Mouse (Mus musculus): ENCODE measurements around the gene Dscaml1. TPM values are rescaled to one million over a fixed set of nuclear protein-coding genes. Genes with fewer than 3 reads are reported as not detected.

The Dscaml1 gene
- polyA plus RNA-seq, 1 experiment from 2014 or later = 0.55 TPM

DNA sequence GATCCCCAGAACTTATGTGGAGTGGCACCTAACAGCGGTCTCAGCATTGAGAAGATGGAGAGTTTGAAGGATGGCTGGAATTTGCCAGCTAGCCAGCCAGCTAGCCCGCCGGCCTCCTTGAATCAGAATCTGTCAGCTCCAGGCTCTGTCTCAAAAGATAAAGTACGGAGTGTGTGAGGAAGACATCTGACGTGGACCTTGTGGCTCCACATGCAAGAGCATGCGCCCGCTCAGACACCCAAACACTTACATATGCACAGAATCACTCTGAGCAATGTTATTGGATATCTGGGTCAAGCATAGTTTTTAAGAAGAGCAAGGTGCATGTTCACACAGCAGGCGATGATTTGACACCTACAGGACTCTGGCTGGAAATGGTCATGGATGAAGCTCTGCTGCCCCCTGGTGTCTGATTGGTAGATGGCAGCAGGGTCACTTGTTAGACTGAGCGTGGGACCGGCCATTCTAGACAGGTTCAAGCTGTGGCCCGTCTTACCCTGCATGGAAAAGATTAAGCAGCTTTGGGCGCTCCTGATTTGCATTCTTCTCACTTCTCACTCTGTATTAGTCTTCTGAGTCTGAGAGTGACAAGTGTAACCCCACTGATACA lies 37.9 kb upstream of the Dscaml1 start:
- H3K9ac ChIP-seq (ENCODE audit: low read length) = no peak overlapping the region
- H3K36me3 ChIP-seq (ENCODE audit: control insufficient read depth, insufficient read depth, low read length) = 0 out of 2 replicates have a peak, but pooled peaks cover 7% of the 10 kb centered on the region
- no peak overlapping the region for H3K27ac ChIP-seq (replicated peaks in 1 of 2; ENCODE audit: control insufficient read depth in 1 of 2, insufficient read depth in 1 of 2, low read depth in 2 of 2, low read length in 2 of 2)
- no peak overlapping the region for H3K4me2 ChIP-seq (ENCODE audit: low read length)
- peak; percentile 47; the same call in 1 of the 2 replicates for ATAC-seq (ENCODE audit: insufficient number of reproducible peaks, insufficient read depth, low FRiP score, low read depth)
- H3K4me3 ChIP-seq (ENCODE audit: control insufficient read depth in 1 of 2, insufficient read depth in 1 of 2, low read depth in 1 of 2, low read length in 2 of 2) = no peak overlapping the region
- no peaks in the 10 kb centered on the region for H3K9me3 ChIP-seq (ENCODE audit: control insufficient read depth, low read length)
- 25% methylated on average over 12 of the region's 12 CpGs for WGBS
- H3K4me1 ChIP-seq (ENCODE audit: control insufficient read depth in 2 of 2, insufficient read depth in 2 of 2, low read length in 2 of 2) = no peaks in the 10 kb centered on the region
- H3K27me3 ChIP-seq (ENCODE audit: control insufficient read depth, insufficient read depth, low read length) = no peaks in the 10 kb centered on the region

DNA sequence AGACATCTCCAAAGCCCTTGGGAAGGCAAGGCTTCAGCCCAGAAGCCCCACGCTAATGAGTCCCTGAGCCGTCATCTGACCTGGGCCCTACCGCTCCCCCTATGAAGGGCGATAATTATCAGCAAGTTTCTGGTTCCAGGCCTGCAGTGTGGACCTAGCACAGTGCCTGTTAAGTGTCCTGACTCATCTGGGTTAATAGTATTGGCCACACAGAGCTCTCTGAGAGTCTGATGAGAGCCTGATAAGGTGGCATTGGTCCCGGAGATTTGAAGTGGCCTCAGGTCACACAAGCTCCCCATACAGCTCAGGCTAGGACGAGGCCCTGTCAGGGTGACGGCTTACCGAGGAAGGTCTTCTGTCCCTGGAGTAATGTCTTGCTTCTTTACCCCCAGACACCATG lies 36.8 kb upstream of the Dscaml1 start:
- 0 out of 2 replicates have a peak, but pooled peaks cover 7% of the 10 kb centered on the region for H3K36me3 ChIP-seq (ENCODE audit: control insufficient read depth, insufficient read depth, low read length)
- no peak for ATAC-seq (ENCODE audit: insufficient number of reproducible peaks, insufficient read depth, low FRiP score, low read depth)
- no peak overlapping the region for H3K9ac ChIP-seq (ENCODE audit: low read length)
- H3K4me2 ChIP-seq (ENCODE audit: low read length) = no peak overlapping the region
- no peaks in the 10 kb centered on the region for H3K9me3 ChIP-seq (ENCODE audit: control insufficient read depth, low read length)
- H3K4me3 ChIP-seq (ENCODE audit: control insufficient read depth in 1 of 2, insufficient read depth in 1 of 2, low read depth in 1 of 2, low read length in 2 of 2) = no peak overlapping the region
- no peak overlapping the region for H3K27ac ChIP-seq (replicated peaks in 1 of 2; ENCODE audit: control insufficient read depth in 1 of 2, insufficient read depth in 1 of 2, low read depth in 2 of 2, low read length in 2 of 2)
- H3K4me1 ChIP-seq (ENCODE audit: control insufficient read depth in 2 of 2, insufficient read depth in 2 of 2, low read length in 2 of 2) = no peaks in the 10 kb centered on the region
- no peaks in the 10 kb centered on the region for H3K27me3 ChIP-seq (ENCODE audit: control insufficient read depth, insufficient read depth, low read length)
- 65% methylated on average over 8 of the region's 8 CpGs for WGBS

DNA sequence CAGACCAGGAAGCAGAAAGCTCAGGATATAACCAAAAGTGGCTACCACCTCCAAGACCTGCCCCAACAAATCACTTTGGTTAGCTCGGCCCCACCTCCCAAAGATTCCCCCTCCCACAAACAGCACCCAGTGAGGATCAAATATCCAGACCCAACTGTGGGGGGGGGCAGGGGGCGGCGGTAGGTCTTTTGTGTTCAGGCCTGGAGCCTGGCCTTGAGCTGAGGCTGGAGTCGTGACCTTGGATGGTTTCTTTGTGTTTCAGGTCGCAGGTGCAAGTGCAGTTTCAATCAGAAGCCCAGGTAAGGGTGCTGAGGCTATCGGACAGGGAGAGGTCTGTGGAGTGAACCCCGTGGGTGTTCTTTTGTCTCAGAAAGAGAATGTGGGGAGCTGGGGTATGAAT lies 35.1 kb upstream of the Dscaml1 start:
- Histone ChIP-seq H3K27ac (replicated peaks in 1 of 2; ENCODE audit: control insufficient read depth in 1 of 2, insufficient read depth in 1 of 2, low read depth in 2 of 2, low read length in 2 of 2) (no peak overlapping the region), H3K9ac (ENCODE audit: low read length) (no peak overlapping the region), H3K4me1 (ENCODE audit: control insufficient read depth in 2 of 2, insufficient read depth in 2 of 2, low read length in 2 of 2) (no peaks in the 10 kb centered on the region), H3K4me2 (ENCODE audit: low read length) (no peak overlapping the region), H3K36me3 (ENCODE audit: control insufficient read depth, insufficient read depth, low read length) (0 out of 2 replicates have a peak, but pooled peaks cover 7% of the 10 kb centered on the region), H3K9me3 (ENCODE audit: control insufficient read depth, low read length) (no peaks in the 10 kb centered on the region), H3K27me3 (ENCODE audit: control insufficient read depth, insufficient read depth, low read length) (no peaks in the 10 kb centered on the region), H3K4me3 (ENCODE audit: control insufficient read depth in 1 of 2, insufficient read depth in 1 of 2, low read depth in 1 of 2, low read length in 2 of 2) (no peak overlapping the region)
- 68% methylated on average over 7 of the region's 7 CpGs for WGBS
- ATAC-seq (ENCODE audit: insufficient number of reproducible peaks, insufficient read depth, low FRiP score, low read depth) = no peak

DNA sequence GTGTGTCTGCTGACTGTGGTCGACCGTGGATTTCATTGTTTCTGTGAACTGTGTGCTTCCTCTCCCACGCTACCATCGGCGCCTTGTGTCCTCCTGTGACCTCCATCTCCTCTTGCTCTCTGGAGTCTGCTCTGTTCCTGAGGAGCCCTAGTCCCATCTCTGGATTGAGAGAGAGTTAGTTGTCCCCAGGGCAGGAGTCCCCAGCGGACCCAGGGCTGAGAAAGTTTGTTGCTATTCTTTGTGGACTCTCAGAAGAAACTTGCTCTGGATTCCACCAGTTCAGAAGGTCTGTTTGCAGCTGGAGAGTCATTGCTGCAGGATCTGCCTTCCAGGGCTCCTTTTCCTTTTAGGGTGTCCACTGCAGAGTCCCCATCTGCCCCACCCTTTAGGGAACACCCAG lies 31.2 kb upstream of the Dscaml1 start:
- no peaks in the 10 kb centered on the region for H3K4me1 ChIP-seq (ENCODE audit: control insufficient read depth in 2 of 2, insufficient read depth in 2 of 2, low read length in 2 of 2)
- ATAC-seq (ENCODE audit: insufficient number of reproducible peaks, insufficient read depth, low FRiP score, low read depth) = no peak
- no peak overlapping the region for H3K27ac ChIP-seq (replicated peaks in 1 of 2; ENCODE audit: control insufficient read depth in 1 of 2, insufficient read depth in 1 of 2, low read depth in 2 of 2, low read length in 2 of 2)
- no peak overlapping the region for H3K9ac ChIP-seq (ENCODE audit: low read length)
- no peaks in the 10 kb centered on the region for H3K27me3 ChIP-seq (ENCODE audit: control insufficient read depth, insufficient read depth, low read length)
- H3K9me3 ChIP-seq (ENCODE audit: control insufficient read depth, low read length) = no peaks in the 10 kb centered on the region
- H3K4me3 ChIP-seq (ENCODE audit: control insufficient read depth in 1 of 2, insufficient read depth in 1 of 2, low read depth in 1 of 2, low read length in 2 of 2) = no peak overlapping the region
- H3K36me3 ChIP-seq (ENCODE audit: control insufficient read depth, insufficient read depth, low read length) = 0 out of 2 replicates have a peak, but pooled peaks cover 7% of the 10 kb centered on the region
- H3K4me2 ChIP-seq (ENCODE audit: low read length) = no peak overlapping the region
- WGBS = 80% methylated on average over 6 of the region's 6 CpGs

DNA sequence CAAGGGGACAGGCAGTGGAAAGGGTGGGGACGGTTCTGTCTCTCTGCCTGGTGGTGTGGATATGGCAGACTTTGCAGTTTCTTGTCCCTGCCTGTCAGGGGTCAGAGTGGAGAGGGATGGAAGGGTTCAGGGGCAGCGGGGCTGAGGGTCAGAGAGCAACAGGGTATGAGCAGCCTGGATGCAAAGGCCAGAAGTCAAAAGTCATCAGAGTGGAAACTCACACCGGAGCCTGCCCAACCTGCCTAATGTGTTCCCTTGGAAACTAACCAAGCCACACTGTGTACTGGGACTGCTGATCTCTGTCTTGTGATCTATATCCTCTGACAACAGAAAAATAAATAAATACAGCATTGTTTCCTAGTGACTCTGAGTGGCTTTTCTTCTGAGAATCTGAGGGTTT lies 30.6 kb upstream of the Dscaml1 start:
- no peaks in the 10 kb centered on the region for H3K4me1 ChIP-seq (ENCODE audit: control insufficient read depth in 2 of 2, insufficient read depth in 2 of 2, low read length in 2 of 2)
- 60% methylated on average over 3 of the region's 3 CpGs for WGBS
- no peak overlapping the region for H3K4me3 ChIP-seq (ENCODE audit: control insufficient read depth in 1 of 2, insufficient read depth in 1 of 2, low read depth in 1 of 2, low read length in 2 of 2)
- 0 out of 2 replicates have a peak, but pooled peaks cover 7% of the 10 kb centered on the region for H3K36me3 ChIP-seq (ENCODE audit: control insufficient read depth, insufficient read depth, low read length)
- H3K9ac ChIP-seq (ENCODE audit: low read length) = no peak overlapping the region
- H3K27ac ChIP-seq (replicated peaks in 1 of 2; ENCODE audit: control insufficient read depth in 1 of 2, insufficient read depth in 1 of 2, low read depth in 2 of 2, low read length in 2 of 2) = no peak overlapping the region
- H3K27me3 ChIP-seq (ENCODE audit: control insufficient read depth, insufficient read depth, low read length) = peaks cover 2% of the 10 kb centered on the region; the same call in 1 of the 2 replicates
- no peak overlapping the region for H3K4me2 ChIP-seq (ENCODE audit: low read length)
- no peaks in the 10 kb centered on the region for H3K9me3 ChIP-seq (ENCODE audit: control insufficient read depth, low read length)
- no peak for ATAC-seq (ENCODE audit: insufficient number of reproducible peaks, insufficient read depth, low FRiP score, low read depth)

DNA sequence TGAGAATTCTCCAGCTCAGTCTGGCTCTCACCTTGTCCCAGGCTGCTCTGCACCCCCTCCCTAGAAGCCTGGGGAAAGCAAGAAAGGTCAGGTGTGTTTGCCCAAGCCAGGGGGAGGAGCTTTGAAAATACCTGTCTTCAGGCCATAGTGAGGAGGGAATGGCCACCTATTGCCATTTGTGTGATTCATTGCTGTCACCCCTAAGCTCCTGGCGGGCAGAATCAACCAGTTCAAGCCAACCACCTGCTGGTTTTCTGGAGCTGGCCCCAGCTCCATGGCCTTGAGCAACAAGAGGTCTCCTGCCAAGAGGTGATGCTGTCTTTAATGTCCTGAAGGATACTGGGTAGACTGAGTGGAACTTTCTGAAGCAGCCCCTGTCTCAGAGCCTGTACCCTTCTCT lies 28.1 kb upstream of the Dscaml1 start:
- Histone ChIP-seq H3K27me3 (ENCODE audit: control insufficient read depth, insufficient read depth, low read length) (peaks cover 14% of the 10 kb centered on the region), H3K4me2 (ENCODE audit: low read length) (no peak overlapping the region), H3K9ac (ENCODE audit: low read length) (no peak overlapping the region), H3K27ac (replicated peaks in 1 of 2; ENCODE audit: control insufficient read depth in 1 of 2, insufficient read depth in 1 of 2, low read depth in 2 of 2, low read length in 2 of 2) (no peak overlapping the region), H3K36me3 (ENCODE audit: control insufficient read depth, insufficient read depth, low read length) (no peaks in the 10 kb centered on the region), H3K4me1 (ENCODE audit: control insufficient read depth in 2 of 2, insufficient read depth in 2 of 2, low read length in 2 of 2) (no peaks in the 10 kb centered on the region), H3K4me3 (ENCODE audit: control insufficient read depth in 1 of 2, insufficient read depth in 1 of 2, low read depth in 1 of 2, low read length in 2 of 2) (no peak overlapping the region), H3K9me3 (ENCODE audit: control insufficient read depth, low read length) (no peaks in the 10 kb centered on the region)
- ATAC-seq (ENCODE audit: insufficient number of reproducible peaks, insufficient read depth, low FRiP score, low read depth) = no peak
- WGBS = 57% methylated on average over 1 of the region's 1 CpGs

DNA sequence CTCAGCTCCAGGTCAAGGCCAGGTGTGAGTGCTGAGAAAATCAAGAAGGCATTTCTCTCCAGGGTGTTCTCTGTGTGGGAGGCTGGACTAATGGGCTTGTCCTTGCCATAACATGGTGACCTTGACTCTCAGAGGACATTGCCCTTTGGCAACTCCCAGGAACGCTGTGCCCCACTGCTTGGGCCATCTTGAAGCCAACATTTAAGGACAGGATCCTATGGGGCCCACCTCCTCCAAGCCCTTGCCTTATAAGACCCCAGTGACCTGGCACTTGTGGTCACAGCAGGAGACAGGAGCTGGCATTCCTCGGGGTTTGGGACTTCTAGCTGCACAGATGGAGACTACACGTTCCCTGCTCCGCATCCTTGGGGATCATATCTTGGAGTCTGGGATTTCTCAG lies 27.0 kb upstream of the Dscaml1 start, which contains the start of gene Fxyd2:
Gene Fxyd2 (plus strand): TSS at position 236 of the 400 bp plus-strand sequence.
- H3K27ac ChIP-seq (replicated peaks in 1 of 2; ENCODE audit: control insufficient read depth in 1 of 2, insufficient read depth in 1 of 2, low read depth in 2 of 2, low read length in 2 of 2) = no peak within 1 kb of the TSS
- no peak within 1 kb of the TSS for H3K4me2 ChIP-seq (ENCODE audit: low read length)
- H3K27me3 ChIP-seq (ENCODE audit: control insufficient read depth, insufficient read depth, low read length) = peaks cover 25% of the 10 kb centered on the region
- H3K36me3 ChIP-seq (ENCODE audit: control insufficient read depth, insufficient read depth, low read length) = no peaks in the 10 kb centered on the region
- no peak within 1 kb of the TSS for H3K4me3 ChIP-seq (ENCODE audit: control insufficient read depth in 1 of 2, insufficient read depth in 1 of 2, low read depth in 1 of 2, low read length in 2 of 2)
- H3K9me3 ChIP-seq (ENCODE audit: control insufficient read depth, low read length) = no peaks in the 10 kb centered on the region
- WGBS = 69% methylated on average over 4 of the region's 4 CpGs
- no peak within 1 kb of the TSS for H3K9ac ChIP-seq (ENCODE audit: low read length)
- no peak for ATAC-seq (ENCODE audit: insufficient number of reproducible peaks, insufficient read depth, low FRiP score, low read depth)
- H3K4me1 ChIP-seq (ENCODE audit: control insufficient read depth in 2 of 2, insufficient read depth in 2 of 2, low read length in 2 of 2) = no peaks in the 10 kb centered on the region

DNA sequence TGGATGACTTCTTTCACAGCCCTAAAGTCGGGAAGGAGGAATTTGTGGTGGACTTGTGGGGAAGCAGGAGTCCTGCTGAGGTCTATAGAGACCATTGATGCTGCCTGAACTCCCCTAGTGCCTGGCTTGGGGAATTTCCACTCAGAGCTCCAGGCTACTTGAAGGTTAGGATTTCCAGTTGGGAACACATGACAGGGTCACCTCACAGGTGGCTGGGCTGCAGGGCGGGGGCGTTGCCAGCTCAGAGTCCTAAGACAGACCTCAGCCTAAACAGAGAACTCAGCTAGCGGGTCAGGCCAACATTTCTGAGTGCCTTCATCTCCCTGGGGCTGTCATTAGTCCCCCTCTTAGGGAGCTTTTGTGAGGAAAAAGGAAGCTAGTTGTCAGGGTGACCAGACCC lies 24.6 kb upstream of the Dscaml1 start:
- no peaks in the 10 kb centered on the region for H3K4me1 ChIP-seq (ENCODE audit: control insufficient read depth in 2 of 2, insufficient read depth in 2 of 2, low read length in 2 of 2)
- no peaks in the 10 kb centered on the region for H3K36me3 ChIP-seq (ENCODE audit: control insufficient read depth, insufficient read depth, low read length)
- no peak overlapping the region for H3K4me3 ChIP-seq (ENCODE audit: control insufficient read depth in 1 of 2, insufficient read depth in 1 of 2, low read depth in 1 of 2, low read length in 2 of 2)
- H3K9ac ChIP-seq (ENCODE audit: low read length) = no peak overlapping the region
- H3K27me3 ChIP-seq (ENCODE audit: control insufficient read depth, insufficient read depth, low read length) = peaks cover 28% of the 10 kb centered on the region
- no peak for ATAC-seq (ENCODE audit: insufficient number of reproducible peaks, insufficient read depth, low FRiP score, low read depth)
- H3K27ac ChIP-seq (replicated peaks in 1 of 2; ENCODE audit: control insufficient read depth in 1 of 2, insufficient read depth in 1 of 2, low read depth in 2 of 2, low read length in 2 of 2) = no peak overlapping the region
- H3K9me3 ChIP-seq (ENCODE audit: control insufficient read depth, low read length) = no peaks in the 10 kb centered on the region
- H3K4me2 ChIP-seq (ENCODE audit: low read length) = no peak overlapping the region
- WGBS = 55% methylated on average over 4 of the region's 4 CpGs
